Mouse (Mus musculus): ENCODE measurements around the gene Serbp1. TPM values are rescaled to one million over a fixed set of nuclear protein-coding genes. Genes with fewer than 3 reads are reported as not detected.

Serbp1 gene
- total and polyA plus RNA-seq, 2 experiments from 2014 or later, result 306 to 316 TPM

DNA sequence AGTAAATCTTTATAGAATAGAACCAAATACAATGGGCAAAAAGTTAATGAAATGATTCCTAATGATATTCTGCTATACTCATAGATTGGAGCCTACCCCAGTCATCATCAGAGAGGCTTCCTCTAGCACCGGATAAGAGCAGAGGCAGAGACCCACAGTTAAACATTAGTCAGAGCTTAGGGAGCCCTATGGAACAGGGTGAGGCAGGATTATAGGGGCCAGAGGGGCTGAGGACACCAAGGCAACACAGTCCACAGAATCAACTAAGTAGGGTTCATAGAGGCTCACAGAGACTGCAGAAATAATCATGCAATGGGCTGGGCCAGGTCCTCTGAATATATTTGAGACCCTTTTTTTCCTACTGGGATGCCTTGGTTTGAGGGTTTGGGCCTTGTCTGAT is 76.7 kb downstream of the Serbp1 start:
- Histone ChIP-seq H3K4me3 (ENCODE audit: low read depth, low read length) (no peak overlapping the region), H3K36me3 (ENCODE audit: insufficient read depth) (no peaks in the 10 kb centered on the region), H3K9me3 (ENCODE audit: low read length) (no peaks in the 10 kb centered on the region), H3K4me1 (ENCODE audit: insufficient read depth) (0 out of 2 replicates have a peak, but pooled peaks cover 10% of the 10 kb centered on the region), H3K9ac (no peak overlapping the region), H3K27me3 (ENCODE audit: insufficient read depth, low read length) (no peaks in the 10 kb centered on the region), H3K27ac (ENCODE audit: low read depth, low read length) (no peak overlapping the region), H3K4me2 (ENCODE audit: low read depth) (no peak overlapping the region)
- no peak for TF ChIP-seq CTCF (IDR thresholded peaks at IDR 0.05; ENCODE audit: low read depth)
- ATAC-seq (no peak), DNase-seq (no peak)
- WGBS, result 81% methylated on average over 1 of the region's 1 CpGs

DNA sequence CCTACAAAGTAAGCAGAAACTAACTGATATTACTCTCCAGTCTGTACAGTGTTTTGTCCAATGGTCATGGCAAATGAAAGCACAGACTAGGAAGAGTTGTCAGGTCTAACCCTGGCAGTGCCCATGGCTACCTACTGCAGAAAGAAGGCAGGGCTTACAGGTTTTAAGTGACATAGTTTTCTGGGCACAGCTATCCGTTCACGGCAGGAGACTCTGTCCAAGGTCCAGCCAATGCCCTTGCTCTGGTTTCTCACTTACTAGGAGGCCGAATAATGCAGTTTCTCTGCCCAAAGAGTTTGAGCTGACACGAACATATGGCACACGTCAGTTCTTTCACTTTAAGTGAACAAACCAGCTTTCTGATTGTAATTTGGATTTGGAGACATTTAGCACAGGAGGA is 79.1 kb downstream of the Serbp1 start:
- Histone ChIP-seq H3K9ac (no peak overlapping the region), H3K4me3 (ENCODE audit: low read depth, low read length) (no peak overlapping the region), H3K4me2 (ENCODE audit: low read depth) (no peak overlapping the region), H3K9me3 (ENCODE audit: low read length) (no peaks in the 10 kb centered on the region), H3K36me3 (ENCODE audit: insufficient read depth) (no peaks in the 10 kb centered on the region), H3K27me3 (ENCODE audit: insufficient read depth, low read length) (no peaks in the 10 kb centered on the region), H3K4me1 (ENCODE audit: insufficient read depth) (0 out of 2 replicates have a peak, but pooled peaks cover 10% of the 10 kb centered on the region), H3K27ac (ENCODE audit: low read depth, low read length) (no peak overlapping the region)
- WGBS, result 44% methylated on average over 5 of the region's 5 CpGs
- DNase-seq (no peak), ATAC-seq (no peak; the same call in 1 of the 2 replicates)
- no peak for TF ChIP-seq CTCF (IDR thresholded peaks at IDR 0.05; ENCODE audit: low read depth)

DNA sequence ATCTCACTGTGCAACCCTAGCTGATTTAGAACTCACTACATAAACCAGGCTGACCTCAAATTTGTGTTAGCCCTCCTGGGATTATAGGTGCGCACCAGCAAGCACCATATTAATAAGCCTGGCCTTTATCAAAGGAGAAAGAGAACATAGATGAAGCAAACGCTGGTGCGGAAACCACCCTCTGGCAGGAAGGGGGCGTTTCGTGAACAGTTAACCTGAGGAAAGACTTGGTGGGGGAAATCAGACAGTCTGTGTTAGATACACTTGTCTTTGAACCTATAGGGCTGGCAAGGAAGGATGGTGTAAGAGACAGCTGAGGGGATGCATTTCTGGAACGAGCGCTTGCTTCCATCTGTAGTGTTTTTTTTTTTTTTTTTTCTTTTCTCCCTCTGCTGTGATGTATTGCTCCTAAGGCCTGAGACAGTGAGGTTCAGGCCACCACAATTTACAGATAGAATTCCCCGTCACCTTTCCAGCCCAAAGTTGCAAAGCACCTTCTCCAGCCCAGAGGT is 79.9 kb downstream of the Serbp1 start:
- peak; percentile 72 for ATAC-seq
- H3K27ac ChIP-seq (ENCODE audit: low read depth, low read length), result no peak overlapping the region

DNA sequence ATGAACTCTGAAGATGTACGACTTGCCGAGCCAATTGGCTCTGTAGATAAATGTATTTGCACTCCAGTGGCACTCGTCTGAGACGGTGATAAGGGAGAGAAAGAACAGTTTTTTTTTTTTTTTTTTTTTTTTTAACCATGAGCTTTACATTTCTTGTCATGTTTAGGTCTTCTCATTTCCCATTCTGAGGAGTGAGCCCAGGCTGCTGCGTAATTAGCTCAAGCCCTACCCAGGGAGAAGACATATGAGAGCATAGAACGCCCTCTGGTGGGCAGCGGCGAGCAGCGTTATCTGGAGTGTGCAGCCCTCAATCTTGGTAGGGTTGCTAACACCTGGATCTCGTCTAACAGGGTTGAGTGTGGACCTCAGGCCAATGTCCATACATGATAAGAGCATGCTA is 80.5 kb downstream of the Serbp1 start:
- no peaks in the 10 kb centered on the region for H3K27me3 ChIP-seq (ENCODE audit: insufficient read depth, low read length)
- H3K36me3 ChIP-seq (ENCODE audit: insufficient read depth), result no peaks in the 10 kb centered on the region
- H3K4me2 ChIP-seq (ENCODE audit: low read depth), result no peak overlapping the region
- H3K4me1 ChIP-seq (ENCODE audit: insufficient read depth), result 0 out of 2 replicates have a peak, but pooled peaks cover 10% of the 10 kb centered on the region
- no peak overlapping the region for H3K4me3 ChIP-seq (ENCODE audit: low read depth, low read length)
- TF ChIP-seq CTCF (IDR thresholded peaks at IDR 0.05; ENCODE audit: low read depth), result peak; percentile 78
- H3K27ac ChIP-seq (ENCODE audit: low read depth, low read length), result no peak overlapping the region
- DNase-seq (peak; percentile 66), ATAC-seq (peak; percentile 84)
- no peak overlapping the region for H3K9ac ChIP-seq
- WGBS, result 30% methylated on average over 10 of the region's 10 CpGs
- no peaks in the 10 kb centered on the region for H3K9me3 ChIP-seq (ENCODE audit: low read length)

More for the DNA sequence above, 79.9 kb downstream of the Serbp1 start:
- 0 out of 2 replicates have a peak, but pooled peaks cover 10% of the 10 kb centered on the region for H3K4me1 ChIP-seq (ENCODE audit: insufficient read depth)
- peak; percentile 38 for DNase-seq
- no peak overlapping the region for H3K9ac ChIP-seq
- WGBS, result 65% methylated on average over 8 of the region's 8 CpGs
- no peak overlapping the region for H3K4me3 ChIP-seq (ENCODE audit: low read depth, low read length)
- TF ChIP-seq CTCF (IDR thresholded peaks at IDR 0.05; ENCODE audit: low read depth), result no peak
- no peaks in the 10 kb centered on the region for H3K27me3 ChIP-seq (ENCODE audit: insufficient read depth, low read length)
- H3K36me3 ChIP-seq (ENCODE audit: insufficient read depth), result no peaks in the 10 kb centered on the region
- no peaks in the 10 kb centered on the region for H3K9me3 ChIP-seq (ENCODE audit: low read length)
- H3K4me2 ChIP-seq (ENCODE audit: low read depth), result no peak overlapping the region

DNA sequence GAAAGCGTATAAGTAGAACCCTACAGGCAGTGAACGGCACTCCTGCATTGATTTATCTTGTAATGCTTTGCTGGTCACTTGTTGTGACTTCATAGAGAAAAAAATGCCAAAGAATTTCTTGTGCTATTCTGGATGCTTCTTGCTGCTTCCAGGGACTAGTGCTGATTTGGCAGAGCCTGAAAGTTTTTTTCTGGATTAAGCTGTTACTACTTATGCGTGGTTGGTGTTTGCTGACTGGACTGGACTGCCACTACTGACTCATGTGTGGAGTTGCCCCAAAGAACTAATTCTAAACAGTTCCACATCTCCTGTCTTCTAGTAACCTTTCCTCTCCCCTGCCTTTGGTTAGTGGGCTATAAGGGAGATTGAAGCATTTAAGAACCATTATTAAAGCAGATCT is 85.8 kb downstream of the Serbp1 start:
- no peak for TF ChIP-seq CTCF (IDR thresholded peaks at IDR 0.05; ENCODE audit: low read depth)
- Histone ChIP-seq H3K9ac (no peak overlapping the region), H3K4me1 (ENCODE audit: insufficient read depth) (no peaks in the 10 kb centered on the region), H3K4me3 (ENCODE audit: low read depth, low read length) (no peak overlapping the region), H3K9me3 (ENCODE audit: low read length) (no peaks in the 10 kb centered on the region), H3K4me2 (ENCODE audit: low read depth) (no peak overlapping the region), H3K27me3 (ENCODE audit: insufficient read depth, low read length) (no peaks in the 10 kb centered on the region), H3K27ac (ENCODE audit: low read depth, low read length) (no peak overlapping the region), H3K36me3 (ENCODE audit: insufficient read depth) (no peaks in the 10 kb centered on the region)
- ATAC-seq, result no peak
- 80% methylated on average over 3 of the region's 3 CpGs for WGBS
- no peak for DNase-seq

DNA sequence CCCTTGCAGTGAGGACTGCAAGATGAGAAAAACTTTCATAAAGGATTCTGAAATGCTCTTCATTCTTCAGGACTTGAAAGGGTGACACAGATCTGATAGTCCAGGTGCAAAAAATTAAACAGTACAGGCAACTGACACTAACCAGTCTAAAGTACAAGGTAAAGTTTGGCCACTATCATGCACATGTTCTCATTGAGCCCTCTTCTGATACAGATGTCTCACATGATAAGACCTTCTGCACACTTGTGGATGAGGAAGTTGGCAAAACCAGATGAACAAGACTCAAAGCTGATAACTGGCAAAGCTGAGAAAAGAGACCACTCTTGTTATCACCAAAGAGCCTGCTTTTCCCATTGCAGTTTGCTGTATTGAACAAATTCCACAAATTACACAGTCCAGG is 100.0 kb downstream of the Serbp1 start:
- ATAC-seq (no peak), DNase-seq (no peak)
- no peak overlapping the region for H3K27ac ChIP-seq (ENCODE audit: low read depth, low read length)
- no peak for TF ChIP-seq CTCF (IDR thresholded peaks at IDR 0.05; ENCODE audit: low read depth)
- no peak overlapping the region for H3K4me3 ChIP-seq (ENCODE audit: low read depth, low read length)
- no peaks in the 10 kb centered on the region for H3K27me3 ChIP-seq (ENCODE audit: insufficient read depth, low read length)
- no peaks in the 10 kb centered on the region for H3K36me3 ChIP-seq (ENCODE audit: insufficient read depth)
- H3K4me1 ChIP-seq (ENCODE audit: insufficient read depth), result no peaks in the 10 kb centered on the region
- H3K4me2 ChIP-seq (ENCODE audit: low read depth), result no peak overlapping the region
- H3K9ac ChIP-seq, result no peak overlapping the region
- H3K9me3 ChIP-seq (ENCODE audit: low read length), result no peaks in the 10 kb centered on the region

DNA sequence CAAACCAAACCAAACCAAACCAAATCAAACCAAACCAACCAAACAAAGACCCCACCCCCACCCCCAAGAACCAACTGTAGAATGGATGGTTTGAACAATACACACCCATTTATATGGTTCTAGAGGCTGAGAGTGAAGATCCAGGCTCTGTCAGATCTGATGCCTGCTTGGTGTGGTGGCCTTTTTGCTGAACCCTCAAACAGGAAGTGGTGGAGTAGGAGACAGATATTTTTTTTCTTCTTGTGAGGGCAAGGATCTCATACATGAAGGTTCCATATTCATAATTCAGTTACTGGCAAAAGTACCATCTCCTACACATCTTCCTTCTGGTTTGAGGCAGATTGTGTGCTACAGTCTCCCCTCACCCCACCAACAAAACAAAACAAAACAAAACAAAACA is 101.5 kb downstream of the Serbp1 start:
- no peak overlapping the region for H3K9ac ChIP-seq
- no peaks in the 10 kb centered on the region for H3K36me3 ChIP-seq (ENCODE audit: insufficient read depth)
- TF ChIP-seq CTCF (IDR thresholded peaks at IDR 0.05; ENCODE audit: low read depth), result no peak
- H3K4me3 ChIP-seq (ENCODE audit: low read depth, low read length), result no peak overlapping the region
- no peak for DNase-seq
- H3K27me3 ChIP-seq (ENCODE audit: insufficient read depth, low read length), result no peaks in the 10 kb centered on the region
- no peak overlapping the region for H3K27ac ChIP-seq (ENCODE audit: low read depth, low read length)
- no peaks in the 10 kb centered on the region for H3K4me1 ChIP-seq (ENCODE audit: insufficient read depth)
- no peak overlapping the region for H3K4me2 ChIP-seq (ENCODE audit: low read depth)
- no peak for ATAC-seq
- no peaks in the 10 kb centered on the region for H3K9me3 ChIP-seq (ENCODE audit: low read length)

Other genes with a start within 250 kb of the Serbp1 start
- gene Gadd45a, start 200.7 kb upstream of the Serbp1 start, total RNA-seq (2014; rRNA removed), result 4.8 and 7.9 TPM in 2 replicates
- 6.9 and 7.8 TPM in 2 replicates for gene Gadd45a, start 200.7 kb upstream of the Serbp1 start, polyA plus RNA-seq (2015; fragmentation: Nextera tagmentation; extraction: Ambion mirVana)
- gene Il12rb2, start 138.0 kb downstream of the Serbp1 start, total RNA-seq (2014; rRNA removed), result 0.05 and 0.08 TPM in 2 replicates
- gene Il12rb2, start 138.0 kb downstream of the Serbp1 start, polyA plus RNA-seq (2015; fragmentation: Nextera tagmentation; extraction: Ambion mirVana), result 0.08 TPM in 1 of 2 replicates, not detected in the other